Mouse (Mus musculus) heart, adult 18-20 months (tissue): ENCODE results near the gene Olfr331. TPM values are rescaled to one million over a fixed set of nuclear protein-coding genes. Genes with fewer than 3 reads are reported as not detected.
A peak's percentile ranks its signal among the peaks of the same experiment; 100 is the strongest.
"Not testable (repeated sequence)": the region's sequence is repeated elsewhere in the genome, so short reads cannot be mapped to it uniquely, and the experiment has no call there.

Experiments
- DNase-seq, 2 experiments: peaks; one replicate each; pipeline ENCODE4 v3.0.0; 2021 to 2022; ENCODE audit warnings: mixed read lengths in 1 of 2
- long read RNA-seq, 2 experiments: library from polyadenylated mRNA; stranded (forward); transcript quantifications; one replicate each; pipeline ENCODE4 v2.0.0; 2021
- total RNA-seq, 2 experiments: library from RNA; stranded (reverse); gene quantifications; 2 replicates each; pipeline ENCODE4 v1.2.3; 2021

Olfr331 gene
- total RNA-seq, result not detected
- long read RNA-seq, experiment 1, result 0 reads
- long read RNA-seq, experiment 2, result 0 reads

DNA sequence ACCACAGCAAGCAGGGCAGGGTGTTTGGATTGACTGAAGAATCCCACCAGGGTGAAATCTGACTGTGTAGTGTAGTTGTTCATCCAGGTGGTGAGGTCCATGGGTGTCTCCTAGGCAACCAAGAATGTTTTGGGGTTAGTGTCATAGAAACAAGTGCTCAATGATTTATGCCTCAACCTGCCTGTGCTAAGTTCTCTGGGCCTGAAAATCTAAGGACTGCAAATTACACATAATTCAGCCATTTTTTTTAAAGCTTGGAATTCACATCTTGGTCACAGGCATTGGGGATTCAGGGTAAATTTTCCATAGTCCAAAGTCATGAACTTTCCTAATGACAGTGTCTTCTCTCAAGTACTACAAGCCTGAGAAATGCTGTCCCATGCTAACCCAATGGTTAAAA lies at the start of gene Olfr331:
TSS of gene Olfr331 (minus strand) at position 101 of the 400 bp plus-strand sequence.
- not testable (repeated sequence) for DNase-seq

DNA sequence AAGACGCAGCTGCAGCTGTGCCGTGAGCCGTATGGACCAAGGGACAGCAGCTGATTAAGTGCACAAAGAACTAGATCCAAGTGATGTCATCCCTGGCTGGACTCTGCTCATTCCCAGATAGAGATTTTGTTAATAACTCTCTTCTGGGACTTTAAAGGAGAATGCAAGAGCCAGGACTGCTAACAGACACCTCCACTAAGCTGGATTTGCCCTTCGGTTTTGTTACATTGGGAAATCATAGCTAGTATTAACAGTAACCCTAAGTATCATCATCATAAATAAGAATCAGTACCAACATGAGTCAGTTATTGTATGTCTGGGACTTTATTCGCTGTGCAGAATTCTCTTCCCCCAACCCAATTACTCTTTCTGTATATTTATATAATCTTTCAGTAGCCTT lies 44.0 kb upstream of the Olfr331 start, which contains the start of gene Olfr329-ps:
TSS of gene Olfr329-ps (minus strand) at position 101 of the 400 bp plus-strand sequence.
- no peak for DNase-seq

DNA sequence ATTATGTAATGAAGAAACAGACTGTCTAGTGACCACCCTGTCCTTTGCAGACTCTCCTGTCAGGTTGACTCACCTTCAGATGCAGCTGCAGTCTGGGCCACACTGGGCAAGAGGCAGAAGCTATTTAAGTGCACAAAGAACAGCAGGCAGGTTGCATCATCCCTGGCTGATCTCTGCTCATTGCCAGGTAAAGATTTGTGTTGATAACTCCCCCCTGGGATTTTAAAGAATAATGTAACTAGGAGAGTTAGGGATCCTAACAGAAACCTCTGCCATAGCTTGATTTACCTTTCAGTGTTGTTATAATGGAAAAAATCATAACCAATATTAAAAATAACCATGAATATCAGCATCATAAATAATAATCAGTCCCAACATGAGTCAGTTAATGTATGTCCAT lies 32.4 kb upstream of the Olfr331 start, which contains the start of gene Olfr330:
TSS of gene Olfr330 (minus strand) at position 101 of the 400 bp plus-strand sequence.
- not testable (repeated sequence) for DNase-seq

DNA sequence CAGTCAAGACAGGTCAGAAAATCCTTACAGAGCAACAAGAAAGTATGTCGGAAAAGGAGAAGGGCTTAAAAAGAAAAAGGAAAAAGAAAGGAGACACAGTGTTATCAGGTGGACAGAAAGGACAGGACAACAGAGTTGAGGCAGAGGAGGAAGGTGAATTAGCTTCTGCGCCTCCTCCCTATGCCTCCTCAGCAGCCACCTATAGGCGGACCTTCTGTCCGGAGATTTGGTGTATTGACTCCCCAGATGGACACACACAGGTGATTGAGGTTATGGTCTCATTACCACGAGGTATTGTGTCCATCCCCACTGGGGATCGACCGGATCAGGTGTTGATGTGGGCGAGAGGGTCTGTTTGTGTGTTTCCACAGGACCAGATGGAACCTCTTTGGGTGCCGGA lies 17.4 kb upstream of the Olfr331 start:
- DNase-seq, result peak; percentile 12 to 18

DNA sequence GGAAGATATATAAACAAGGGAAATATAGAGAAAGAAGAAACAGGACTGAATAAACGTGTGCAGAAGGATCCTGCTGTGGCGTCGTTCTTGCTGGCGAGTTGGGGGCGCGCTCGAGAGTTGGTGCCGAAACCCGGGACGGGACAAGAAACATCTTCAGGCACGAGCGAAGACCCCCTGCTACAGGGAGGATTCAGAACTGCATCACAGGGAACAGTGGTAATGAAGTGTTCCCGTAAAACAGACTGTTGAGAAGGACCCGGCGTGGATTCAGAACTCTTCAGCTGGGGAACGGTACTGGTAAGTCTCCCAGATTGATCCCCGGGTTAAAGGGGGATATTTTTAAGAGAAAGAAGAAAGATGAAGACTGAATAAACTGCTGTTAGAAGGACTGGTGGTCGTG lies 16.5 kb upstream of the Olfr331 start:
- peak; percentile 56 to 69 for DNase-seq

DNA sequence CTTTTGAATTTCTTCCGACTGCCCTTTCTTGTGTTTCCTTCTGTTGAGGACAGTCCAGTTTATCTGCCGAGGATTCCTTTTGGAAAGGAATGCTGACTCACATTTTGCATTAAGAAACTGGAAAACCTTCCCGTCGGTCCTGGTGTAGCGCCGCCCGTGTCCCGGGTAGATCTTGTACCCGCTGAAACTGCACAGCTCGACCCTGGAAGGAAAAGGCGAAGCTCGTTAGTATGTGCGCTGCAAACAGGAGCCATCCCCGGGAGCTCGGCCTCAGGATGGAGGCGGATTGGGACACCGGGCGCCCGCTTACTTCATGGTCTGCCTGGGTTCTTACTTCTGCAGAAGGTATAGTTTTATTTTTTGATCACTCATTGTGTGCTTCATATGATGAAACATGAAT lies 6.7 kb upstream of the Olfr331 start:
- DNase-seq, result not testable (repeated sequence)

DNA sequence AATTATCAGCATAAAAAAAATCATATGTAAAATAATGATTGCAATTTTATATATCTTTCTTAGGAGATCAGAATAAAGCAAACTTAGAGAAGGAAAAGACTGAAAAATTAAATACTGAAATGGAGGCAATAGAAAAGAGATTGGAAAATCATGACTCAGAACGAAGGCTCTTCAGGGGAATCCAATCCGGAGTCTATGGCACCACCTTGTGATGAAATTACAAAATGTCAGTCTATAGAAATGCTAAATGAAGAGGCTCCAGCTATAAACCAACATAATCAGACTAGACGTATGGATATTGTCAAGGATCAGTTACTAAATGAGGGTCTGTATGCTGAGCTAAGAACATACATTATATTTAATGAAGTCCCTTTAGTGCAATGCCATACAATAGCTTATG lies 3.1 kb downstream of the Olfr331 start:
- DNase-seq, result peak in 1 of 2 experiments; percentile 12

DNA sequence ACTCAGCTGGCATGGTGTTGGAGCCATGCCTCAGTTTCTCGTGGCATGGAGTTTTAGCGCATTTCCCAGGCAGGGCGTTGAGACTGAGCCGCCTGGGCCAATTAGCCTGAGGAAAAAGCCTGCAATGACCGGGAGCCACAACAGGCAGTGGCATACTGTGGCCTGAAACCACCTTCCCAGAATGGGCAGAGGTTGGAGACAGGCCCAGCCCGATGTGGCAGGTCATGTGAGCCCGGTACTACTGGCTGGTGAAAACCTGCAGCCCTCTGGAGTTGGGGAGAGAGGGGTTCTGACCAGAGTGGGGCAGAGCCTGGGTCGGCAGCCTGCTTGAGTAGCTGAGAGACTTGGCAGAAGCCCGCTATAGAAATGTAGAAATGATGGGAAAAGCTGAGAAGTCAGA lies 3.6 kb downstream of the Olfr331 start:
- DNase-seq, result peak; percentile 62 to 66

DNA sequence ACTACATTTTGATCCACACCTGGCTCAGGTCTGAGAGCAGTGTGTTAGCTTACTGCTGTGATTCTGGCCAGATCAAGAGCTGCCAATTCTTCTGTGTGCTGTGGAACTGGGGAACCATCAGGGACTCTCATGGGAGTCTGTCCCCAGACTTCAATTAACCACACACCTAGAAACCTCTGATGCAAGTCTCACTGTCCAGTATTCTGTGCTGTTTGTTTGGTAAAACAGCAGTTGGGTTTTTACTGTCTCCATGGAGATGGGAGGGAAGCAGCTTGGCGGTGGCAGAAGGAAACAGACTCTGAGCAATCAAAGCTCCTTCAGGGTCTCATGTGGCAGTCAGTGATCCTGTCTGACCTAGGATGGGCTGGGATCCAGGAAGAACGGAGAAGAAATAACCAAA lies 9.9 kb downstream of the Olfr331 start, which contains the start of gene Olfr332:
TSS of gene Olfr332 (minus strand) at position 101 of the 400 bp plus-strand sequence.
- DNase-seq, result no peak

DNA sequence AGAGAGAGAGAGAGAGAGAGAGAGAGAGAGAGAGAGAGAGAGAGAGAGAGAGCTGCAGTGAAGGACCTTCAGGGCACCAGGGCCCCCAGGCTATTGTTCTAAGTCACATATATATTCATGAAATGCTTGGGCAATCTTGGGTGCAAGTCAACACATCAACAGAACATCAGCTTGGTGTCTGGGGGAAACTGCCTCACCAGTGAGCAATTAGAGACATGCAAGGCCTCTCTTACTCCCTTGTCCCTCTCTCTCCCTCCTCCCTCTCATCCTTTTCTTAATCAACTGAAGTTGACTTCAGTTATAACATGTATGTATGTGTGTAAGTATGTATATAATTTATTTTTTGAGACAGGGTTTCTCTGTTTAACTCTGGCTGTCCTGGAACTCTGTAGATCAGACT lies 40.2 kb downstream of the Olfr331 start, which contains the start of gene Olfr30:
TSS of gene Olfr30 (minus strand) at position 101 of the 400 bp plus-strand sequence.
- no peak for DNase-seq

DNA sequence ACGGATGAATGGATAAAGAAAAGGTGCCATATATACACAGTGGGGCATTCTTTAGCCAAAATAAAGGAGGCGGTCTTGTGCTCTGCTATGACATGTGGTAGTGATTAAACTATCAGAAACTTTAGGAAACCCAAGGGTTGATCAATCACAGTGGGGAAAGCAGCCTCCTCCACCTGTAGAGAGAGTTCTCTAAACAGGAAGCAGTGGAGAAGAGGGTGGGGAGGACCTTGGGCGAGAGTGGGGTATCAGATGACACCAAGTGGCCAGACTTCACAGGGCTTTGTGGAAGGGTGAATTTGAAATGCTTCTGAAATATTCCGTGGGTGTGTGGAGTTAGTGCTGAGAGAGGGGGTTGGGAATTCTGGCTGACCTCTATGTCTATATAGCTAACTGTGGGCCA lies 48.8 kb downstream of the Olfr331 start:
- DNase-seq, result no peak

DNA sequence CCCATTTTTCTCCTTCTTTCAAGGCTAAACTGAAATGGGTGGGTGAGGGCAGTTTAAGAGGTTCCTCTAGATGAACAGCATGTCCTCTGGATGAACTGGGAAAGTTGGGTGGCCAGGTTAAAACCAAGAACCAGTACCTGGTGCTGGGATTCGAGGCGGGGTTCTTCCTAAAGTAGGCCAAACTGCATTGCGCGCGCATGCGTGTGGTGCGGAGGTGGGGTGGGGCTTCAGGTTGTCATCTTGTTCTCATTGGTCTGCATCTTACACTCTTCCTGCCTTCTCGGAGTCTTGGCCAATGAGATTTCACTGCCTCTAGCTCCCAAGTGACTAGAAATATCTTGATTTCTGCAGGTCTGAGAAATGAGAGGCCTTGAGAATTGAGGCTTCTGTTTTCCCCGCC lies 49.6 kb downstream of the Olfr331 start, which contains the start of gene Lypd9:
TSS of gene Lypd9 (minus strand) at position 165 of the 400 bp plus-strand sequence.
- no peak for DNase-seq

Other genes starting within 250 kb of the Olfr331 start
- not detected for gene 4930438A08Rik, start 227.8 kb downstream of the Olfr331 start, total RNA-seq
- 1 to 10 TPM; 2.5 to 4.4 TPM for gene Zfp692, start 195.5 kb downstream of the Olfr331 start, total RNA-seq
- 10 to 100 TPM; 35.2 to 42.4 TPM for gene Zfp672, start 172.2 kb downstream of the Olfr331 start, total RNA-seq
- gene Sh3bp5l, start 171.8 kb downstream of the Olfr331 start, total RNA-seq, result 10 to 100 TPM; 27.7 to 30.0 TPM
- not detected for gene Lypd8, start 123.5 kb downstream of the Olfr331 start, total RNA-seq
- not detected for gene 1810065E05Rik, start 81.5 kb downstream of the Olfr331 start, total RNA-seq
- not detected for gene Gm12253, start 70.0 kb downstream of the Olfr331 start, total RNA-seq
- not detected for gene Lypd9, start 49.6 kb downstream of the Olfr331 start, total RNA-seq
- gene Olfr30, start 40.3 kb downstream of the Olfr331 start, total RNA-seq, result not detected
- not detected for gene Olfr332, start 10.0 kb downstream of the Olfr331 start, total RNA-seq
- gene Olfr330, start 32.3 kb upstream of the Olfr331 start, total RNA-seq, result not detected
- gene Olfr329-ps, start 43.9 kb upstream of the Olfr331 start, total RNA-seq, result not detected
- gene Olfr328, start 53.1 kb upstream of the Olfr331 start, total RNA-seq, result under 1 TPM in 1 of 2 experiments, not detected in 1; 0.10 TPM
- not detected for gene Olfr224, start 68.0 kb upstream of the Olfr331 start, total RNA-seq
- gene Olfr325, start 75.2 kb upstream of the Olfr331 start, total RNA-seq, result not detected
- not detected for gene Olfr324, start 92.5 kb upstream of the Olfr331 start, total RNA-seq
- gene 2210407C18Rik, start 113.5 kb upstream of the Olfr331 start, total RNA-seq, result 1 to 10 TPM; 2.7 to 4.9 TPM
- gene Olfr323, start 127.9 kb upstream of the Olfr331 start, total RNA-seq, result not detected
- gene Trim58, start 137.9 kb upstream of the Olfr331 start, total RNA-seq, result not detected
- gene Olfr322, start 156.2 kb upstream of the Olfr331 start, total RNA-seq, result not detected
- gene Olfr320, start 178.5 kb upstream of the Olfr331 start, total RNA-seq, result not detected
- not detected for gene Olfr319, start 196.6 kb upstream of the Olfr331 start, total RNA-seq
- gene Olfr318, start 221.4 kb upstream of the Olfr331 start, total RNA-seq, result not detected
- gene Olfr317, start 236.6 kb upstream of the Olfr331 start, total RNA-seq, result not detected